Mouse (Mus musculus): ENCODE measurements around the gene C1s1. TPM values are rescaled to one million over a fixed set of nuclear protein-coding genes. Genes with fewer than 3 reads are reported as not detected.
A peak's percentile ranks its signal among the peaks of the same experiment; 100 is the strongest.
"Not testable (repeated sequence)": the region's sequence is repeated elsewhere in the genome, so short reads cannot be mapped to it uniquely, and the experiment has no call there.

The C1s1 gene
- 0.55 TPM in 1 of 2 replicates, not detected in the other for polyA plus RNA-seq (2012; ENCODE audit: insufficient read depth, insufficient read length, missing spikeins)

DNA sequence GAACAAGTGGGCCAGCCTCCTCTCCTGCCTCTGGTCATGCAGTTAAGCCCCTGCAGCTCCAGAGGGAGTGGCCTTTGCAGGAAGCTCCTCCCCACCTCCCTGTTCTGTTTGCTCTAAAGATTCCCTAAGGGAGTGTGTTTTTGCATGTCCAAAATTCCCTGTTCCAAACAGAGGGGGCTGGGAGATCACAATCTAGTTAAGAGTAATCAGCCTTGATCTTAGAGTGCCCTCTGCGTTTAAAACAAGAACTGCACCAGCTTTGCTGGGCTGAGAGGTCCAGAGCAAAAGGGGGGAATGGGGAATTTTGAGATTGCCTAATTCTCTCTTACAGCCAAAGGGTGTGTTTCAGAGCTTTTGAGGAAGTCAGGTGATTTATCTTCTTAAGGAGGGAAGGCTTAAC lies at the start of gene C1s1:
C1s1 (minus strand) TSS at position 76 of the 400 bp plus-strand sequence.
- H3K4me1 ChIP-seq (ENCODE audit: control insufficient read depth, insufficient read depth, low read length); H3K4me3 ChIP-seq (ENCODE audit: insufficient read depth, low read length); H3K27ac ChIP-seq (ENCODE audit: insufficient read depth, low read depth, low read length): not testable (repeated sequence)

DNA sequence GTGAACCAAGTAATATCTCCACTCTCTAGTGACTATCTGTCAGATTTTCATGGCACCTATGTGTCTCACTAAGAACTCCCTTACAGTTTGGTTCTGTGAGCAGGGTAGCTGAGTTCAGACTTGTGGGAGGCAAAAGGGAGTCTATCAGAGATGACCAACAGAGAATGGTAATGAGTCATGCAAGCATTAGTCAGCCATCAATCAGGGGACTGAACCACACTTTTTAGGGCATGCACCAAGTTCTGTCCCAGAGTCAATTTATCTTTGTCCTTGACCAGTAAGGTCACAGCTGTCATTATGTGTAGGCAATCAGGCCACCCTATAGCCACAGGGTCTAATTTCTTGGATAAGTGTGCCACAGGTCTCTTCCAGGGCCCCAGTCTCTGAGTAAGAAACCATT lies 46.6 kb upstream of the C1s1 start:
- peaks cover 2% of the 10 kb centered on the region; the same call in 1 of the 2 replicates for H3K4me1 ChIP-seq (ENCODE audit: control insufficient read depth, insufficient read depth, low read length)
- no peak overlapping the region for H3K27ac ChIP-seq (ENCODE audit: insufficient read depth, low read depth, low read length)
- H3K4me3 ChIP-seq (ENCODE audit: insufficient read depth, low read length), result no peak overlapping the region
- TF ChIP-seq CTCF (IDR thresholded peaks at IDR 0.05; ENCODE audit: low read depth, low read length) (no peak), POLR2A (IDR thresholded peaks at IDR 0.05; ENCODE audit: borderline replicate concordance, low read depth, low read length) (no peak)

DNA sequence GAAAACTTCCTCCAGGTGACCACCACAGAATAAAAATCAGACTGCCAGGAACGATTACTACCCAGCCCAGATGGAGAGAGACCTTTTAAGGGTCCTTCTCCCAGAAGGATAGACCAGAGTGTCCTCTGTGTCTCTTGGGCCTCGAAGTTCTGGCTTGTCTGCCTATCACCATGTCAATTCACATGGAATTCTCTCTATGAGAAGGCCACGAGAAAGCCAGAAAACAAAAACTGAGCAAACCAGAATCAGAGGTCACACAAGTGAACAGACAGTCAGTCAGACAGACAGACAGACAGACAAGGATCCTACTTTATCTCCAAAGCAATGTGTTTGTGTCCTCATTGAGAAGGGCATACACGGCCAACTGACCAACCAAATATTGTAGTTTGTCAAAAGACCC lies 44.1 kb upstream of the C1s1 start:
- TF ChIP-seq CTCF (IDR thresholded peaks at IDR 0.05; ENCODE audit: low read depth, low read length) (no peak), POLR2A (IDR thresholded peaks at IDR 0.05; ENCODE audit: borderline replicate concordance, low read depth, low read length) (no peak)
- Histone ChIP-seq H3K4me1 (ENCODE audit: control insufficient read depth, insufficient read depth, low read length) (peaks cover 2% of the 10 kb centered on the region; the same call in 1 of the 2 replicates), H3K4me3 (ENCODE audit: insufficient read depth, low read length) (no peak overlapping the region)

DNA sequence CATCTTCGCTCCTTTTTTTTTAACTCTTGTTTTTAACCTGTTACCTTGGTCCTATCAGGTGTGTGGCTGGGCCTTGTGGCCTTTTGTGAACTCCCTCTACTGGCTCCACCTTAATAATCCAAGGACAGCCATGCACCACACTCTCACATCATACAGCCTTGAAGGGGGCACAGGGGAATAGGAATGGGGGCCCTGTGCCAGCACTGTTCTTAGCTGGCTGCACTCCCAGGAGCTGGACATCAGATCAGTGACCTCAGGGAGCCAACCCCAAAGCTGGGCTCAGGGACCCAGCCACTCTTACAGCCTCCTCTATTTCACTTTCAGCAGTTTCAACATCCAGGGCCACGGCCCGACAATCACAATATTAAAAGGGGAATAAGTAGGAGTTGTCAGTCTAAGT lies 43.6 kb upstream of the C1s1 start:
- no peak for TF ChIP-seq CTCF (IDR thresholded peaks at IDR 0.05; ENCODE audit: low read depth, low read length)
- no peak for TF ChIP-seq POLR2A (IDR thresholded peaks at IDR 0.05; ENCODE audit: borderline replicate concordance, low read depth, low read length)
- H3K4me3 ChIP-seq (ENCODE audit: insufficient read depth, low read length), result no peak overlapping the region

More for the DNA sequence above, 44.1 kb upstream of the C1s1 start:
- H3K27ac ChIP-seq (ENCODE audit: insufficient read depth, low read depth, low read length), result no peak overlapping the region

DNA sequence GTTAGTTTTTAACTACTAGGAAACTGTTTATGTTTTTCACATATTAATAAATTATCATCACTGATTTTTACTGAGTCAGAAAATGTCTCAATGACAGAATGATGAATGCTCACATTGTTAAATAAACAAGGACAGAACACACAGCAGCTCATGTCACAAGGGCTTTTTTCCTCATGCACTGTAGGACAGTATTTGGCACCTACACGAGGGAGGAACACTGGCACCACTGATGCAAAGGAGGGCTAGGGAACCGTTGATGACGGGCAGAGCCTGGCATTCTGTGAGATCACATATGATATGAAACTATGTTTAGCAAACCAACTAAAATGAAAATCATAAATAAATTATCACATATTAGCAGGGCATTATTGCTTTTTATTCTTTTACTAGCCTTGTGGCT lies 42.8 kb upstream of the C1s1 start:
- H3K4me3 ChIP-seq (ENCODE audit: insufficient read depth, low read length), result no peak overlapping the region

More for the DNA sequence above, 43.6 kb upstream of the C1s1 start:
- no peak overlapping the region for H3K27ac ChIP-seq (ENCODE audit: insufficient read depth, low read depth, low read length)
- peaks cover 2% of the 10 kb centered on the region; the same call in 1 of the 2 replicates for H3K4me1 ChIP-seq (ENCODE audit: control insufficient read depth, insufficient read depth, low read length)

DNA sequence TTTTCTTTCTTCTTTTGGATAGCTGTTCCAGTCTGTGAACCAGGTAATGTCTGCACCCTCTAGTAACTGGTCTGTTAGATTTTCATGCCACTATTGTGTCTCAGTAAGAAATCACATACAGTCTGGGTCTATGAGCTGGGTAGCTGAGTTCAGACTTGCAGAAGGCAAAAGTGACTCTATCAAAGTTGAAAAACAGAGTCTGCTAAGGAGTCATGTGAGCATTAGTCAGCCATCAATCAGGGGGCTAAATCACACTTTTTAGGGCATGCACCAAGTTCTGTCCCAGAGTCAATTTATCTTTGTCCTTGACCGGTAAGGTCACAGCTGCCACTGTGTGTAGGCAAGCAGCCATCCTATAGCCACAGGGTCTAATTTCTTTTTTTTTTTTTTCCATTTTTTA lies 40.1 kb upstream of the C1s1 start:
- TF ChIP-seq POLR2A (IDR thresholded peaks at IDR 0.05; ENCODE audit: borderline replicate concordance, low read depth, low read length), result no peak
- TF ChIP-seq CTCF (IDR thresholded peaks at IDR 0.05; ENCODE audit: low read depth, low read length), result no peak
- Histone ChIP-seq H3K27ac (ENCODE audit: insufficient read depth, low read depth, low read length) (no peak overlapping the region), H3K4me1 (ENCODE audit: control insufficient read depth, insufficient read depth, low read length) (no peaks in the 10 kb centered on the region), H3K4me3 (ENCODE audit: insufficient read depth, low read length) (no peak overlapping the region)

More for the DNA sequence above, 42.8 kb upstream of the C1s1 start:
- TF ChIP-seq POLR2A (IDR thresholded peaks at IDR 0.05; ENCODE audit: borderline replicate concordance, low read depth, low read length), result no peak
- TF ChIP-seq CTCF (IDR thresholded peaks at IDR 0.05; ENCODE audit: low read depth, low read length), result no peak
- H3K4me1 ChIP-seq (ENCODE audit: control insufficient read depth, insufficient read depth, low read length), result peaks cover 2% of the 10 kb centered on the region; the same call in 1 of the 2 replicates
- H3K27ac ChIP-seq (ENCODE audit: insufficient read depth, low read depth, low read length), result no peak overlapping the region

DNA sequence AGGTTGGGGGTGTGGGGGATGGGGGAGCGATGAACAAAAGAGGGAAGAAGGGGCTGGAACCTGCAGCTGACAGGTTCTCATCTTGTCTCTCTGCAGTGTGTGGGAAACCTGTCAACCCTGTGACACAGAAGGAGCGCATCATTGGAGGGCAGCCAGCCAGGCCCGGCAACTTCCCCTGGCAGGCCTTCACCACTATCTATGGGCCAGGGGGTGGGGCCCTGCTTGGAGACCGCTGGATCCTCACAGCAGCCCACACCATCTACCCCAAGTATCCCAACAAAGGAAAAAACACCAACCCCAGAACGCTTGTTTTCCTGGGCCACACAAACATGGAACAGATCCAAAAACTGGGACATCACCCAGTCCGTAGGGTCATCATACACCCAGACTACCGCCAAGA lies 38.0 kb upstream of the C1s1 start:
- H3K4me1 ChIP-seq (ENCODE audit: control insufficient read depth, insufficient read depth, low read length); H3K27ac ChIP-seq (ENCODE audit: insufficient read depth, low read depth, low read length): not testable (repeated sequence)

DNA sequence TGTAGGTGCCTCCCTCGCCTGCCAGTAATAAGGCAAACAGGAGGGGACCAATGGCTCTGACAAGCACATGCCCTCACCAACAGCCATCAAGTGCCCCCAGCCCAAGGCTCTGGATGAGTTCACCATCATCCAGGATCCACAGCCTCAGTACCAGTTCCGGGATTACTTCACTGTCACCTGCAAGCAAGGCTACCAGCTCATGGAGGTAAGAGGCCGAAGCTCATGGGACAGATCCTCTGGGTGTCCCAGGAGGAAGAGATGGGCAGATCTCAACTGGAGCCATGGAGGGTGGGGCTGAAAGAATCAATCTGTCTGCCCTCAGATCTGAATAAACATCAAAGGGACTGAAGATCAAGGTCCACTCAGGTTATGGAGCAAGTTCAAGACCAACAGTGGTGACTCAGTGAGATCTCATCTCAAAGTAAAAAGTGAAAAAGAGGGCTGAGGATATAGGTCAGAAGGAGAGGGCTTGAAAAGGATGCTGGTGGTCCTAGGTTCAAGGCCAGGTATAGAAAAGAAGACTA lies 33.1 kb upstream of the C1s1 start:
- H3K4me3 ChIP-seq (ENCODE audit: insufficient read depth, low read length); H3K27ac ChIP-seq (ENCODE audit: insufficient read depth, low read depth, low read length); H3K4me1 ChIP-seq (ENCODE audit: control insufficient read depth, insufficient read depth, low read length): not testable (repeated sequence)

More for the DNA sequence above, 38.0 kb upstream of the C1s1 start:
- H3K4me3 ChIP-seq (ENCODE audit: insufficient read depth, low read length), result not testable (repeated sequence)

DNA sequence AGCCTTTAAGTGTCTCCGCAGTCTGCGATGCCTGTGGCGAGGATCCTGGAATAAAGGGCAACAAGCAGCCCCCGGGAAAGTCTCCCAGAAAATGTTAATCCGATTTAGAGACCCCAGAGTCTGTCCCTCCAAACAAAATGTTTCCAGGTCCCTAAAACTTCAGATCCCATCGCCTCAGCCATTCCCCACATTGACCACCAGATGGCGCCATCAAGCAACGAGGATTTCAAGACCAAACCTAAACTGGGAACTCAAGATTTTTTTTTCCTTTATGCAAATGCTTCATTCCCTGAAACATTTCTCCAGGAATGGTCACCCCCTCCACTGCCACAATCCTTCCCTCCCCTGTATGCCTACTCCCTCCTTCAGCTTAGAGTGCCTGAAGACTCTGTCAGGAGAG lies 27.9 kb upstream of the C1s1 start, which contains the start of gene C1rb:
C1rb (plus strand) TSS at position 269 of the 400 bp plus-strand sequence.
- H3K4me3 ChIP-seq (ENCODE audit: insufficient read depth, low read length), result no peak within 1 kb of the TSS
- no peak within 1 kb of the TSS for H3K27ac ChIP-seq (ENCODE audit: insufficient read depth, low read depth, low read length)
- H3K4me1 ChIP-seq (ENCODE audit: control insufficient read depth, insufficient read depth, low read length), result no peaks in the 10 kb centered on the region
- TF ChIP-seq CTCF (IDR thresholded peaks at IDR 0.05; ENCODE audit: low read depth, low read length), result peak; percentile 65
- TF ChIP-seq POLR2A (IDR thresholded peaks at IDR 0.05; ENCODE audit: borderline replicate concordance, low read depth, low read length), result no peak

DNA sequence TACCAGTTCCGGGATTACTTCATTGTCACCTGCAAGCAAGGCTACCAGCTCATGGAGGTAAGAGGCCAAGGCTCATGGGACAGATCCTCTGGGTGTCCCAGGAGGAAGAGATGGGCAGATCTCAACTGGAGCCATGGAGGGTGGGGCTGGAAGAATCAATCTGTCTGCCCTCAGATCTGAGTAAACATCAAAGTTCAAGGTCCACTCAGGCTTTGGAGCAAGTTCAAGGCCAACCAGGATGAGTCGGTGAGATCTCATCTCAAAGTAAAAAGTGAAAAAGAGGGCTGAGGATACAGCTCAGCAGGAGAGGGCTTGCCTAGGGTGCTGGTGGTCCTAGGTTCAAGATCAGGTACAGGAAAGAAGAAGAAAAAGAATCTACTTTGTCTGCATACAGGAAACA lies 19.5 kb upstream of the C1s1 start:
- H3K4me3 ChIP-seq (ENCODE audit: insufficient read depth, low read length); H3K27ac ChIP-seq (ENCODE audit: insufficient read depth, low read depth, low read length); H3K4me1 ChIP-seq (ENCODE audit: control insufficient read depth, insufficient read depth, low read length): not testable (repeated sequence)

DNA sequence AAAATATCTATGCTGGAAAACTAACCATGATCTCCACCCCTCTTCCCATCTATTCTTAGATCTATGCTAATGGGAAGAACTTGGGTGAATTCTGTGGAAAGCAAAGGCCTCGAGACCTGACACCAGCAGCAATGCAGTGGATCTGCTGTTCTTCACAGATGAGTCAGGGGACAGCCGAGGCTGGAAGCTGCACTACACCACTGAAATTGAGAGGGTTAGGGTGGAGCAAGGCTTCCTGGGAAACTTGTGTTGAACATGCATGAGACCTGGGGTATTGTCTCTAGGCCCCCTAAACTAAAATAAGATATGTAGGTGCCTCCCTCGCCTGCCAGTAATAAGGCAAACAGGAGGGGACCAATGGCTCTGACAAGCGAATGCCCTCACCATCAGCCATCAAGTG lies 19.0 kb upstream of the C1s1 start:
- H3K4me1 ChIP-seq (ENCODE audit: control insufficient read depth, insufficient read depth, low read length); H3K4me3 ChIP-seq (ENCODE audit: insufficient read depth, low read length); H3K27ac ChIP-seq (ENCODE audit: insufficient read depth, low read depth, low read length): not testable (repeated sequence)

DNA sequence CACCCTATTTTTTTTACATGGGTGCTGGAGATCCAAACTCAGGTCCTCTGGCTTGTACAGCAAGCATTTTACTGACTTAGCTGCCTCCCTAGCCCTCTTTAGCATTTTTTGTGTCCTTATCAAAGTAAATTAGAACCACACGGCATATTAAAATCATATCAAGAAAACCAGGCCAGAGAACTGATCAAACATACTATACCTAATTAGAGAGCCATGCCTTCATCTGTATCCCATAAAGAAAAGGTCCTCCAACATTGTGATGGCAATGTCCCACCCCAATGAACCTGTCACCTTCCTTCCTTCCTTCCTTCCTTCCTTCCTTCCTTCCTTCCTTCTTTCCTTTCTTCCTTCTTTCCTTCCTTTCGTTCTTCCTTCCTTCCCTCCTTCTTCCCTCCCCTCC lies 13.8 kb upstream of the C1s1 start:
- not testable (repeated sequence) for H3K4me1 ChIP-seq (ENCODE audit: control insufficient read depth, insufficient read depth, low read length); H3K4me3 ChIP-seq (ENCODE audit: insufficient read depth, low read length); H3K27ac ChIP-seq (ENCODE audit: insufficient read depth, low read depth, low read length)
